Mouse (Mus musculus): ENCODE results near the gene Gm10428. TPM values are rescaled to one million over a fixed set of nuclear protein-coding genes. Genes with fewer than 3 reads are reported as not detected.

The Gm10428 gene
- polyA plus RNA-seq, 1 experiment from 2014 or later, result not detected

- Histone ChIP-seq H3K4me1 (replicated peaks; ENCODE audit: control insufficient read depth, insufficient read depth) (no peaks in the 10 kb centered on the region), H3K27ac (replicated peaks) (no peak overlapping the region), H3K4me3 (ENCODE audit: low read depth, low read length) (peak overlapping the region; percentile 66), H3K4me2 (replicated peaks; ENCODE audit: low read depth) (peak overlapping the region; percentile 78; the same call in 1 of the 2 replicates), H3K36me3 (ENCODE audit: control insufficient read depth, insufficient read depth, low read length) (0 out of 2 replicates have a peak, but pooled peaks cover 2% of the 10 kb centered on the region), H3K9ac (ENCODE audit: low read length) (no peak overlapping the region), H3K27me3 (ENCODE audit: control insufficient read depth, insufficient read depth, low read length) (no peaks in the 10 kb centered on the region), H3K9me3 (ENCODE audit: control insufficient read depth, low read length) (no peaks in the 10 kb centered on the region)
- DNase-seq (ENCODE audit: low spot score) (no peak), ATAC-seq (ENCODE audit: low FRiP score, low TSS enrichment) (no peak)
- no peak for TF ChIP-seq CTCF (IDR thresholded peaks at IDR 0.05; ENCODE audit: low read depth)
- TF ChIP-seq EP300 (optimal IDR thresholded peaks at IDR 0.05), result no peak
- WGBS, result 19% methylated on average over 5 of the region's 5 CpGs
Observed at GRCm38 (mm10) chr11:62732022-62732387, 20.9 kb upstream of the Gm10428 start.

GRCm38 (mm10) chr11:62732665-62733064, 20.2 kb upstream of the Gm10428 start:
- no peaks in the 10 kb centered on the region for H3K9me3 ChIP-seq (ENCODE audit: control insufficient read depth, low read length)
- no peak for DNase-seq (ENCODE audit: low spot score)
- no peak overlapping the region for H3K4me2 ChIP-seq (replicated peaks; ENCODE audit: low read depth)
- no peak overlapping the region for H3K27ac ChIP-seq (replicated peaks)
- no peak overlapping the region for H3K4me3 ChIP-seq (ENCODE audit: low read depth, low read length)
- 0 out of 2 replicates have a peak, but pooled peaks cover 2% of the 10 kb centered on the region for H3K36me3 ChIP-seq (ENCODE audit: control insufficient read depth, insufficient read depth, low read length)
- H3K4me1 ChIP-seq (replicated peaks; ENCODE audit: control insufficient read depth, insufficient read depth), result no peaks in the 10 kb centered on the region
- no peaks in the 10 kb centered on the region for H3K27me3 ChIP-seq (ENCODE audit: control insufficient read depth, insufficient read depth, low read length)
- WGBS, result 81% methylated on average over 3 of the region's 3 CpGs
- TF ChIP-seq CTCF (IDR thresholded peaks at IDR 0.05; ENCODE audit: low read depth), result no peak
- no peak for TF ChIP-seq EP300 (optimal IDR thresholded peaks at IDR 0.05)
- H3K9ac ChIP-seq (ENCODE audit: low read length), result no peak overlapping the region
- no peak for ATAC-seq (ENCODE audit: low FRiP score, low TSS enrichment)

GRCm38 (mm10) chr11:62741186-62741585, 11.7 kb upstream of the Gm10428 start:
- Histone ChIP-seq H3K4me3 (ENCODE audit: low read depth, low read length) (no peak overlapping the region), H3K4me2 (replicated peaks; ENCODE audit: low read depth) (no peak overlapping the region), H3K36me3 (ENCODE audit: control insufficient read depth, insufficient read depth, low read length) (no peaks in the 10 kb centered on the region), H3K27ac (replicated peaks) (no peak overlapping the region), H3K4me1 (replicated peaks; ENCODE audit: control insufficient read depth, insufficient read depth) (no peaks in the 10 kb centered on the region), H3K27me3 (ENCODE audit: control insufficient read depth, insufficient read depth, low read length) (no peaks in the 10 kb centered on the region), H3K9ac (ENCODE audit: low read length) (no peak overlapping the region), H3K9me3 (ENCODE audit: control insufficient read depth, low read length) (no peaks in the 10 kb centered on the region)
- no peak for ATAC-seq (ENCODE audit: low FRiP score, low TSS enrichment)
- WGBS, result 87% methylated on average over 2 of the region's 2 CpGs
- no peak for DNase-seq (ENCODE audit: low spot score)
- TF ChIP-seq CTCF (IDR thresholded peaks at IDR 0.05; ENCODE audit: low read depth) (no peak), EP300 (optimal IDR thresholded peaks at IDR 0.05) (no peak)

GRCm38 (mm10) chr11:62742261-62742957, 10.5 kb upstream of the Gm10428 start:
- no peak for DNase-seq (ENCODE audit: low spot score)
- Histone ChIP-seq H3K9me3 (ENCODE audit: control insufficient read depth, low read length) (no peaks in the 10 kb centered on the region), H3K27me3 (ENCODE audit: control insufficient read depth, insufficient read depth, low read length) (no peaks in the 10 kb centered on the region), H3K4me3 (ENCODE audit: low read depth, low read length) (no peak overlapping the region), H3K9ac (ENCODE audit: low read length) (no peak overlapping the region), H3K4me2 (replicated peaks; ENCODE audit: low read depth) (no peak overlapping the region), H3K27ac (replicated peaks) (no peak overlapping the region), H3K36me3 (ENCODE audit: control insufficient read depth, insufficient read depth, low read length) (no peaks in the 10 kb centered on the region), H3K4me1 (replicated peaks; ENCODE audit: control insufficient read depth, insufficient read depth) (no peaks in the 10 kb centered on the region)
- WGBS, result 73% methylated on average over 10 of the region's 10 CpGs
- no peak for ATAC-seq (ENCODE audit: low FRiP score, low TSS enrichment)
- no peak for TF ChIP-seq CTCF (IDR thresholded peaks at IDR 0.05; ENCODE audit: low read depth)
- no peak for TF ChIP-seq EP300 (optimal IDR thresholded peaks at IDR 0.05)

GRCm38 (mm10) chr11:62744103-62744502, 8.8 kb upstream of the Gm10428 start:
- peak; percentile 65 for DNase-seq (ENCODE audit: low spot score)
- 48% methylated on average over 5 of the region's 5 CpGs for WGBS
- no peak overlapping the region for H3K4me2 ChIP-seq (replicated peaks; ENCODE audit: low read depth)
- no peak overlapping the region for H3K27ac ChIP-seq (replicated peaks)
- H3K36me3 ChIP-seq (ENCODE audit: control insufficient read depth, insufficient read depth, low read length), result no peaks in the 10 kb centered on the region
- no peaks in the 10 kb centered on the region for H3K27me3 ChIP-seq (ENCODE audit: control insufficient read depth, insufficient read depth, low read length)
- H3K4me1 ChIP-seq (replicated peaks; ENCODE audit: control insufficient read depth, insufficient read depth), result no peaks in the 10 kb centered on the region
- ATAC-seq (ENCODE audit: low FRiP score, low TSS enrichment), result no peak
- no peak overlapping the region for H3K4me3 ChIP-seq (ENCODE audit: low read depth, low read length)
- TF ChIP-seq EP300 (optimal IDR thresholded peaks at IDR 0.05) (no peak), CTCF (IDR thresholded peaks at IDR 0.05; ENCODE audit: low read depth) (peak; percentile 94)
- no peaks in the 10 kb centered on the region for H3K9me3 ChIP-seq (ENCODE audit: control insufficient read depth, low read length)
- H3K9ac ChIP-seq (ENCODE audit: low read length), result no peak overlapping the region

GRCm38 (mm10) chr11:62746001-62746533, 6.8 kb upstream of the Gm10428 start:
- Histone ChIP-seq H3K9ac (ENCODE audit: low read length) (no peak overlapping the region), H3K9me3 (ENCODE audit: control insufficient read depth, low read length) (no peaks in the 10 kb centered on the region), H3K27me3 (ENCODE audit: control insufficient read depth, insufficient read depth, low read length) (no peaks in the 10 kb centered on the region), H3K4me2 (replicated peaks; ENCODE audit: low read depth) (peak overlapping the region; percentile 55), H3K4me1 (replicated peaks; ENCODE audit: control insufficient read depth, insufficient read depth) (no peaks in the 10 kb centered on the region), H3K4me3 (ENCODE audit: low read depth, low read length) (peak overlapping the region; percentile 38), H3K36me3 (ENCODE audit: control insufficient read depth, insufficient read depth, low read length) (no peaks in the 10 kb centered on the region), H3K27ac (replicated peaks) (no peak overlapping the region)
- WGBS, result 2% methylated on average over 27 of the region's 27 CpGs
- TF ChIP-seq CTCF (IDR thresholded peaks at IDR 0.05; ENCODE audit: low read depth) (peak; percentile 40), EP300 (optimal IDR thresholded peaks at IDR 0.05) (no peak)
- ATAC-seq (ENCODE audit: low FRiP score, low TSS enrichment) (peak; percentile 69; the same call in 1 of the 2 replicates), DNase-seq (ENCODE audit: low spot score) (peak; percentile 63)

All from stomach, postnatal 0 days (tissue).